Mouse (Mus musculus) right cerebral cortex, postnatal 4 days (tissue): ENCODE measurements around the gene Ercc1.
A peak's percentile ranks its signal among the peaks of the same experiment; 100 is the strongest.

Source experiments
- DNase-seq: peaks from one replicate; pipeline ENCODE4 v3.0.0-alpha.2; 2022

The Ercc1 gene

DNA sequence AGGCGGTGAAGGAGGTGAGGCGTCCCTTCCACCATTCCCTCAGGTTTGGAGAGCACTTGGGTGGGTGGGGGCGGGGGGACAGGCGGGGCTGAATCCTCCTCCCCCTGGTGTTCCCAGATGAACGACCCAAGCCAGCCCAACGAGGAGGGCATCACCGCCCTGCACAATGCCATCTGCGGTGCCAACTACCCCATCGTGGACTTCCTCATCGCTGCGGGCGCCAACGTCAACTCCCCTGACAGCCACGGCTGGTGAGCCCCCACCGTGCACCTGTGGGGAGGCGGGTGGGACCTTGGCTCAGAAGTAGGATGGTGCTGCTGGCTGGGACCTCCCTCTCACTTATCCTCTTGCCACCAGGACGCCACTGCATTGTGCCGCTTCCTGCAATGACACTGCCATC, 30.8 kb downstream of the Ercc1 start:
- DNase-seq, result no peak

- no peak for DNase-seq
Measured at GRCm38 (mm10) chr7:19376019-19376418, 31.4 kb downstream of the Ercc1 start.

DNA sequence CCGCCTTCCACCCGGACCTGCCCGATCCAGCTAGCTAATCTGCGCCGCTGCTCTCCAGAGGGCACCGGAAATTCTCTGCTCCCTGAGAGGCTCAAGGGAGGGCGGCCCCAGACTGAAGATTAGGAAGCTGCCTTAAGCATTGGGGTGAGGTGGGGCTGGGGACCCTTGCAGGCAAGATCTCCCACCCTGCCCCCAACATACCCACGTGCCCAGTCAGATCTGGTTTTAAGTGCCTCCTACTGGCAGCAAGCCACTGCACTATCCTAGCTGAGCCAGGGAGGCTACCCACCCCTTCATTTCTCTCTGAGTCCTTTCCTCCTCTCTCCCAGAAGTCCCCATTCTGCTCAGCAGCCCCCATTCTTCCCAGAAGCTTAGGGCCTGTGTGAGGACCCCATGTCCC, 33.5 kb downstream of the Ercc1 start:
- DNase-seq, result no peak

DNA sequence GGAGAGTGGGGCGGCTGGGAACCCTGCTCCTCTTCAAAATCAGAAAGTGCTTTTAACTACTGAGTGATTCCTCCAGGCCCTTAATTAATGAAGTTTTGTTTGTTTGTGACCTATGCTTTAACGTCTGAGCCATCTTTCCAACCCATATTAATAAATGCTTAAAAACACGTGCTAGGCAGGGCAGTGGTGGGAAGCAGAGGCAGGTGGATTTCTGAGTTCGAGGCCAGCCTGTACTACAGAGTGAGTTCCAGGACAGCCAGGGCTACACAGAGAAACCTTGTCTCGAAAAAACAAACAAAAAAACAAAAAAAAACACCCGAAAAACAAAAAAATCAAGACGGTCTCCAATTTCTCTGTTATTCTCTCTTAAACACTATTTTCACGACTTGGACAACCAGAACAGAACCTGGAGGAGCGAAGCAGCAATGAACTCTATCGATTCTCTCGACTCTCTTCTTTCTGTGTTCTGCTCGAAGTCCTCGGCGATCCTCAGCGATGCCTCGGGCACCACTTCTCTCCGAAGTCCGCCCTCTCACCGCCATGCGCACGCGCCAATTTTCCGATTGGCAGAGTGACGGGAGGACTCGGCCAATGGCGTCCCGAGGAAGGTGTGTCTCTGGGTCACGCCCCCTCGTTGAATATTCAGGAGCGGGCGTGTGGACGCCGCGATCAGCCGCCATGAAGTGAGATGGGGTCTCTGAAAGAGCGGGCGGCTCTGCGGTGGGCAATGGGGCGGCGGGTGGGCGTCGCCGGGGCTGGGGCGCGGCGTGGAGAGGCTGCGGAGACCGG, 37.0 kb downstream of the Ercc1 start, which contains the start of gene Ercc2:
TSS of gene Ercc2 (plus strand) at position 634 of the 789 bp plus-strand sequence.
- DNase-seq, result peak; percentile 99

DNA sequence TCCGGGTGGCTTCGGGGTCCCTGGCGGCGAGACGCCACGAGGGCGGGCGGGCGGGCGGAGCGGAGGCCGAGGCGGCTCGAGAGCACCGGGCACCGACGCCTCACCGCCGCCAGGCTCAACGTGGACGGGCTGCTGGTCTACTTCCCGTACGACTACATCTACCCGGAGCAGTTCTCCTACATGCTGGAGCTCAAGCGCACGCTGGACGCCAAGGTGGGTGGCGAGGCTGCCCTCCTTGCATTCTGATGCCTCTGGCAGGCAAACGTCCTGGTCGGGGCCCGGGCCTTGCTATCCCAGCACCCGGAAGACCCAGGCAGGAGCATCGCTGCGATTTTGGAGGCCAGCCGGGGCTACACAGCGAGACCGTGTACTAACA, 37.6 kb downstream of the Ercc1 start:
- DNase-seq, result no peak

GRCm38 (mm10) chr7:19383708-19384107, 39.1 kb downstream of the Ercc1 start:
- DNase-seq, result no peak

DNA sequence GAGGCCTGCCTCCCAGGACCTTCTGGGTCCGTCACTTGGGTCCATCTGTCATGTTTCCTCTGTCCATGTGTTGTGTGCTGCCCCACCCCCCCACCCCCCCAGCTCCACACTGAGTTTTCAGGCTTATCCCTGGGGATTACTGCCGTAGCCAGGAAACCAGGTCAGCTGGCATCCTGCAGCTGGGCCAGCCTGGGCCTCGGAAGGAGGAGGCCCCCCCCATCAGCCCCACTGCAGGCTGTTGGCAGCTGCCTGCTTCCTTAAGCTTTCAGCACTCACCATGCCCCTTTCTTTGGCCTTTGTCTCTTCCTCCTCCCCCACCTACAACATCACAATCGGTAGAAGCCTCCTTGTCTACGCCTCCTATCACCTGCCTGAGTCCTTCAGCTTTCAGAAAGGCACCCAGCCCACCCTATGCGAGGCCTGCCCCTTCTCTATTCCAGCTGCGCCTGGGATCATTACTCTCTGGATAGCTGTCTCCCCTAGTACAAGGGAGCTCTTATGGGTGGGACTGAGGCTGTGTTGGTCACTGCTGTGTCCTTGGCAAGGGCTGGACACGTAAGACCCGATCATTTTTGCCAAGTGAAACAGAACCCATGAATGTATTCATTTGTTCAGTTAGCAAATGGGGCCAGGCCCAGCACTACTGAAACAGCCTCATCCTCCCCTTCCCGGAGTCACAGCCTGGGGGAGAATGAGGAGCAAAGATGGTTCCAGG, 44.3 kb downstream of the Ercc1 start:
- DNase-seq, result no peak

- no peak for DNase-seq
Measured at GRCm38 (mm10) chr7:19394484-19394883, 49.9 kb downstream of the Ercc1 start.

DNA sequence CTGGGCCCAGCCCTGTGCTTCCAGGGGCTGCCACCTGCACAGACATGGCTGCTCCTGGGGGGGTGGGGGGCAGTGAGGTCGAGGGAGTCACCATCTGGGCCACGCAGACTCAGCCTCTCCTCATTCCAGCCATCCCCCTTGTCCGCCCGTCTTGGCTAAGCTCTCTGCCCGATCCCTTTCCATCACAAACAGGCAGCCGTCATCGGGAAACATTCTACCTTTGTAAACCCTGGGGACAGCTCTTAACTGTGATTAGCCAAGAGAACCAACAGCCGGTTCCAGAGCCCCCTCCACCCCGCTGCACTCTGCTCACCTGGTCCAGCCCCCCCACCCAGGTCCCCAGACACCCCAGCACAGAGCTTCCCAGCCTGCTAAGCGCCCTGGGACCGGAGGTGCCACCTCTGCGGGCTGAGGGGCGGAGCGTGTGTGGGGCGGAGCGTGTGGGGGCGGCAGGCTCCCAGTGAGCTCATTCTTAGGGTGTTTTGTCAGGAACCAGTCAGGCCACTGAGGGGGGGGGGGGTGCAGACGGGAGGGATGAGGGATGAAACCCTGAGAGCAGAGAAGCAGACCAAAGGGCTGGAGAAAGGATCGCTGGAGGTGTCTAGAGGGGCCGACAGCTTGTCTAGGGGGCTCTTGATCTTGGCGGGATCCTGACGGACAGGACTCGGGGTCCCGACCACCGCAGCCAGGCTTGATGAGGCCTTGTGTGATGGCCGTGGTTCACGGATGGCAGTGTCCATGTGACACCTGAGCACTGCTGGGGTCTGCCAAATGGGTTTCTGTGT, 55.1 kb downstream of the Ercc1 start:
- no peak for DNase-seq

DNA sequence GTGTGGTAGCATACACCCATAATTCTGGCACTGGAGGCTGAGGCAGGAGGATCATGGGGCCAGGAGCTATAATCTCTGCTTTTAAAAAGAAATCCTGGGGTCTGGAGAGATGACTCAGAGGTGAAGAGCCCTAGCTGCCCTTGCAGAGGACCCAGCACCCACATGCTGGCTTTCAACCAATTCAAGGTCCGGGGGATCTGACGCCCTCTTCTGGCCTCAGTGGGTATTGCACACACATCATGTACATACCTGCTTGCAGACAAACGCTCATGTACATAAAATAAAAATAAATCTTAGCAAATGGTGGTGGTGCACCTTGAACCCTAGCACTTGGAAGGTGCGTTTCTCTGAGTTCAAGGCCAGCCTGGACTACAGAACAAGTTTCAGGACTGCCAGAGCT, 56.4 kb downstream of the Ercc1 start:
- no peak for DNase-seq

- no peak for DNase-seq
Measured at GRCm38 (mm10) chr7:19402535-19403112, 58.0 kb downstream of the Ercc1 start.

DNA sequence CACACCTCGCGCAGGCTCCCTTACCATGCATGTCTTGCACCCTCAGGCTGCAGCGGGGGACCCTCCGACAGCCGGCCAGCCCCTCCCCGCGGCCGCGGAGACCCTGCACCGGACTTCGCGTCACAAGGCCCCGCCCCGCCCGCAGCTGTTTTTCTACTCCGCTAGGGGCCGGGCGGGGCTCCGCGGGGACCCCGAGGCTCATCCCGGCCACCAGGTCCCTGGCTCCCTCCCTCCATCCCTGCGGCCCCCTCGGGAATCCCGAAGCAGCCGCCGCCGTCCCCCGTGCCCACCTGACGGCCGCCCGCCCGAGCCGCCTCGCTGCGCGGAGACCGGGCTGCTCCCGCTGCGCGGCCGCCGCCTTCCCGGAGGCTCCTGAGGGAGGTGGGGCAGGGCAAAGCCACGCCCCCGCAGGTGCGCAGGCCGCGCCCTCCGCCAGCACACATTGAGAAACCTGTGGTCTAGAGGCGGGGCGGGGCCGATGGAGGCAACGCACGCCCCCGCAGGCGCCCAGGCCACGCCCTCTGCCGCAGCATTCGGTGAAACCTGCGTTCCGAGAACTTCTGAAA, 59.2 kb downstream of the Ercc1 start, which contains the start of gene Klc3:
TSS of gene Klc3 (minus strand) at position 374 of the 566 bp plus-strand sequence.
- no peak for DNase-seq

DNA sequence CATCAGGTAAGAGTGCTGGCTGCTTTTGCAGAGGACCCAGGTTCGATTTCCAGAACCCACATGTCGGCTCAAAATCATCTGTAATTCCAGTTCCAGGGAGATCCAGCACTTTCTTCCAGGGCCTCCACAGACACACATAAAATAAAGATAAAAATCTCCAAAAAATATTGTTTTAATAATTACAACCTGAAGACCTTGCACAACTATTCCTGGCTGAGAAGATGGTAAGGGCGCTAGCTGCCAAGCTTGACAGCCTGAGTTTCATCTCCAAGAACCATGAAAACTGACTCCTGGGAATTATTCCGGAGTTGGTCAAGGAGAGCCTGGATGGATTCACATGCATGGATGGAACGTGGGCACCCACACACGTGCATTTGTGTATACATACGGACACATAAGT, 59.9 kb downstream of the Ercc1 start, which contains the start of gene Ckm:
TSS of gene Ckm (plus strand) at position 301 of the 400 bp plus-strand sequence.
- DNase-seq, result no peak

GRCm38 (mm10) chr7:19405417-19405816, 60.8 kb downstream of the Ercc1 start:
- DNase-seq, result peak; percentile 93
